Mouse (Mus musculus) cerebellum, postnatal 36 days (tissue): ENCODE results near the gene Adra2a.

Source experiments
- DNase-seq, 2 experiments: peaks; one replicate each; pipeline ENCODE4 v3.0.0; 2021 to 2022; ENCODE audit warnings: mixed read lengths in 2 of 2

The Adra2a gene

GRCm38 (mm10) chr19:54043851-54044250 is at the start of gene Adra2a:
Gene Adra2a, plus strand, starts transcription at chr19:54044151.
- no peak for DNase-seq

- DNase-seq = no peak
Observed at GRCm38 (mm10) chr19:53994276-53994675, 49.7 kb upstream of the Adra2a start.

- DNase-seq = no peak
Observed at GRCm38 (mm10) chr19:54010973-54011372, 33.0 kb upstream of the Adra2a start.

- no peak for DNase-seq
Observed at GRCm38 (mm10) chr19:54014999-54015398, 29.0 kb upstream of the Adra2a start.

- DNase-seq = no peak
Observed at GRCm38 (mm10) chr19:54015503-54015902, 28.4 kb upstream of the Adra2a start.

GRCm38 (mm10) chr19:54035100-54035499 is 8.9 kb upstream of the Adra2a start:
- DNase-seq = peak; percentile 38 to 45

GRCm38 (mm10) chr19:54039441-54039840 is 4.5 kb upstream of the Adra2a start:
- no peak for DNase-seq

- peak in 1 of 2 experiments; percentile 19 for DNase-seq
Observed at GRCm38 (mm10) chr19:54040356-54041028, 3.5 kb upstream of the Adra2a start.

GRCm38 (mm10) chr19:54041029-54041367 is 3.0 kb upstream of the Adra2a start:
- DNase-seq = no peak

- peak; percentile 62 to 65 for DNase-seq
Observed at GRCm38 (mm10) chr19:54044507-54045371, 788 bp downstream of the Adra2a start.

GRCm38 (mm10) chr19:54045412-54045811 is 1.5 kb downstream of the Adra2a start:
- no peak for DNase-seq

GRCm38 (mm10) chr19:54045931-54046683 is 2.2 kb downstream of the Adra2a start:
- peak in 1 of 2 experiments; percentile 10 for DNase-seq

GRCm38 (mm10) chr19:54046684-54047070 is 2.7 kb downstream of the Adra2a start:
- DNase-seq = no peak

GRCm38 (mm10) chr19:54047386-54048050 is 3.6 kb downstream of the Adra2a start:
- no peak for DNase-seq

GRCm38 (mm10) chr19:54048161-54048885 is 4.4 kb downstream of the Adra2a start:
- DNase-seq = no peak

GRCm38 (mm10) chr19:54051651-54052050 is 7.7 kb downstream of the Adra2a start:
- no peak for DNase-seq

GRCm38 (mm10) chr19:54055845-54056244 is 11.9 kb downstream of the Adra2a start:
- no peak for DNase-seq

- no peak for DNase-seq
Observed at GRCm38 (mm10) chr19:54068447-54068846, 24.5 kb downstream of the Adra2a start.

- no peak for DNase-seq
Observed at GRCm38 (mm10) chr19:54070521-54070920, 26.6 kb downstream of the Adra2a start.

- DNase-seq = no peak
Observed at GRCm38 (mm10) chr19:54072233-54072800, 28.4 kb downstream of the Adra2a start.
